Mouse (Mus musculus) embryonic fibroblast, embryonic 13.5 days (primary cell): ENCODE measurements around the gene Mpdu1.

Experiments used
- CTCF ChIP-seq: IDR thresholded peaks from 2 replicates; pipeline ENCODE4 v1.5.1; 2011; ENCODE audit warnings: mild to moderate bottlenecking, control low read depth, low read length, moderate library complexity, borderline replicate concordance; ENCODE audit not compliant: insufficient read depth
- POLR2A ChIP-seq: IDR thresholded peaks from 2 replicates; pipeline ENCODE4 v1.6.1; 2011; ENCODE audit warnings: low read depth, mild to moderate bottlenecking, control low read depth, low read length, moderate library complexity

- TF ChIP-seq CTCF (no peak), POLR2A (no peak)
Observed at GRCm38 (mm10) chr11:69709554-69710446, 47.4 kb upstream of the Mpdu1 start.
